Mouse (Mus musculus): ENCODE measurements around the gene Chd5. TPM values are rescaled to one million over a fixed set of nuclear protein-coding genes. Genes with fewer than 3 reads are reported as not detected.
A peak's percentile ranks its signal among the peaks of the same experiment; 100 is the strongest.

Chd5 gene
- polyA plus RNA-seq, 2 experiments, result 0.09 to 0.18 TPM

DNA sequence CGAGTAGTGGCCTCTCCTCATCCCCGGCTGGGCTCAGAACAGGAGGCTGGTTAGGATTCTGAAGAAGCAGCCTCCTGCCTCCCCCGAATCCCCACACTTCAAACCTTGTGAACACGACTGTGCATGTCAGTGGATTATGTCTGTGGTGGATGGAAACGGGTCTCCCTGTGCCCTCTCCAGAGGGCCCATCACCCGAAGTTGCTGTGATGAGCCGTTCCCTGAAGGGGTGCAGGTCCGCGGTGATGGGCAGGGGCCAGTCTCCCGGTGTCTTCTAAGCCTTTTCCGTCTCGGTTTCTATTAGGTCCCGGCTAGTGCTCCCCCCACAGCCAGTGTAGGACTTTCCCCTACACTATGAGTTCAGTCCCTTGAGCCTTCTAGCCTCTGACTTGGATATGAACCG is 39.6 kb upstream of the Chd5 start:
- Histone ChIP-seq H3K4me2 (ENCODE audit: low read depth) (peak overlapping the region; percentile 97), H3K27ac (no peak overlapping the region), H3K4me1 (replicated peaks; ENCODE audit: control insufficient read depth in 2 of 2, insufficient read depth in 2 of 2, low read length in 1 of 2) (peaks cover 16 to 20% of the 10 kb centered on the region in 2 experiments), H3K9ac (replicated peaks) (no peak overlapping the region; the same call in 1 of the 2 replicates), H3K36me3 (replicated peaks; ENCODE audit: control insufficient read depth, insufficient read depth, low read depth) (peaks cover 9% of the 10 kb centered on the region), H3K9me3 (ENCODE audit: control insufficient read depth, low read length) (no peaks in the 10 kb centered on the region), H3K4me3 (ENCODE audit: insufficient read depth in 1 of 2, low read depth in 2 of 2, low read length in 2 of 2) (no peak overlapping the region), H3K27me3 (ENCODE audit: control insufficient read depth, insufficient read depth, low read length) (no peaks in the 10 kb centered on the region)
- DNase-seq (ENCODE audit: low read depth in 3 of 3, low spot score in 3 of 3) (no peak), ATAC-seq (ENCODE audit: insufficient read depth) (no peak)
- no peak for TF ChIP-seq CTCF (IDR thresholded peaks at IDR 0.05; ENCODE audit: low read depth)
- TF ChIP-seq EP300 (IDR thresholded peaks at IDR 0.05; ENCODE audit: low read depth), result no peak
- WGBS (ENCODE audit: insufficient replicate concordance), result 70% methylated on average over 14 of the region's 14 CpGs

DNA sequence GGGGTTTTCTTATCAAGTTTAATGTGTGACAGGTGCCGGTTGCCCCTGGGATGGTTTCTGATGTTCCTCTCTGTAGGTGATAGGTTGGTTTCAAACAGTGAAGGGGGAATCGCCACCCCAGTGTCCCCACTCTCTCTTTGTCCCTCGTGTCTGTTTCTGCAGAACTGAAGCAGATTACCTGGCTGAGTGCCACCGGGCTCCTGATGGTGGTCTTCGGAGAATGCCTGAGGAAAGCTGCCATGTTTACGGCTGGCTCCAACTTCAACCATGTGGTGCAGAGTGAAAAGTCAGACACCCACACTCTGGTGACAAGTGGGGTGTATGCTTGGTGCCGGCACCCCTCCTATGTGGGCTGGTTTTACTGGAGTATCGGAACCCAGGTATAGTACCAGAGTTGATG is 38.1 kb upstream of the Chd5 start:
- peaks cover 9% of the 10 kb centered on the region for H3K36me3 ChIP-seq (replicated peaks; ENCODE audit: control insufficient read depth, insufficient read depth, low read depth)
- no peaks in the 10 kb centered on the region for H3K9me3 ChIP-seq (ENCODE audit: control insufficient read depth, low read length)
- no peak for DNase-seq (ENCODE audit: low read depth in 3 of 3, low spot score in 3 of 3)
- 81% methylated on average over 8 of the region's 8 CpGs for WGBS (ENCODE audit: insufficient replicate concordance)
- no peaks in the 10 kb centered on the region for H3K27me3 ChIP-seq (ENCODE audit: control insufficient read depth, insufficient read depth, low read length)
- no peak overlapping the region for H3K4me2 ChIP-seq (ENCODE audit: low read depth)
- no peak overlapping the region for H3K27ac ChIP-seq
- no peak overlapping the region for H3K4me3 ChIP-seq (ENCODE audit: insufficient read depth in 1 of 2, low read depth in 2 of 2, low read length in 2 of 2)
- H3K4me1 ChIP-seq (replicated peaks; ENCODE audit: control insufficient read depth in 2 of 2, insufficient read depth in 2 of 2, low read length in 1 of 2), result peaks cover 16 to 18% of the 10 kb centered on the region in 2 experiments
- H3K9ac ChIP-seq (replicated peaks), result no peak overlapping the region
- ATAC-seq (ENCODE audit: insufficient read depth), result no peak
- TF ChIP-seq CTCF (IDR thresholded peaks at IDR 0.05; ENCODE audit: low read depth), result no peak
- TF ChIP-seq EP300 (IDR thresholded peaks at IDR 0.05; ENCODE audit: low read depth), result no peak

DNA sequence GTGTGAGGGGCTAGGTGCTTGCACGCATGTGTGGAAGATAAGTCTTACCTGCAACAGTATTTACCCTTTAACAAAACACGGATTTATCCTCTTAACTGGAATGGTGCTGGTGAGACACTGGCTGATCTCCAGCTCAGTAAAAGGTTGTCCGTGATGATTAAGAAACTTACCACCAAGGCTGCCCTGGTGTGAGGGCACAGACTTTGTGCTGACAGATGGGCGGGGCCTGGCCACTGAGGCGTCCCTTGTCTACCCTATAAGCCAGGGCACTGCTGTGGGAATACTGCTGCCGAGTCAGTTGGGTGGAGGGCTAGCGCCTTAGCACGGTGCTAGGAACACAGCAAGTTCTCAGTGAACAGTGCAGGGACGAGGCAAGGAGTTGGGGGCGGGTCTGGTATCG is 36.4 kb upstream of the Chd5 start:
- no peak for ATAC-seq (ENCODE audit: insufficient read depth)

DNA sequence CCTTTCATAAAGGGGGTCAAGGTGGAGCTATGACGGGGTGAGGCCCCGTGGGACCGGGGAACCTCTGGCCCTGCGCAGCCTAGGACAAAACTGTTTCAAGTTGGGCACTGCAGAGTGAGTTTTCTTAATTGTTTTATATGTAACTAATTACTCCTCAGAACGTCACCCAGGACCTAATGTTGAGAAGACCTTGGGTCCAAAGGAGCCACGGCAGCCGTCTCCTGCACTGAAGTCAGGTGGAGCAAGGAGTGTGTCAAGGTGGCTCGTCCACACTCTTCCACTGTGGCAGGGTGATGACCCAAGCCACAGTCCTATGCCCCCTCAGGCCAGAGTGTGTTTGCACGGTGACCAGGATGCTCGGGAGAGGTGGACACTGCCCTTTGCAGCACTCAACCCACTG is 35.3 kb upstream of the Chd5 start:
- ATAC-seq (ENCODE audit: insufficient read depth) (no peak), DNase-seq (ENCODE audit: low read depth in 3 of 3, low spot score in 3 of 3) (no peak)
- Histone ChIP-seq H3K9me3 (ENCODE audit: control insufficient read depth, low read length) (no peaks in the 10 kb centered on the region), H3K4me2 (ENCODE audit: low read depth) (no peak overlapping the region), H3K36me3 (replicated peaks; ENCODE audit: control insufficient read depth, insufficient read depth, low read depth) (peaks cover 9% of the 10 kb centered on the region), H3K27me3 (ENCODE audit: control insufficient read depth, insufficient read depth, low read length) (no peaks in the 10 kb centered on the region), H3K27ac (no peak overlapping the region), H3K4me1 (replicated peaks; ENCODE audit: control insufficient read depth in 2 of 2, insufficient read depth in 2 of 2, low read length in 1 of 2) (peaks cover 5 to 6% of the 10 kb centered on the region in 2 experiments), H3K9ac (replicated peaks) (no peak overlapping the region), H3K4me3 (ENCODE audit: insufficient read depth in 1 of 2, low read depth in 2 of 2, low read length in 2 of 2) (no peak overlapping the region)
- TF ChIP-seq EP300 (IDR thresholded peaks at IDR 0.05; ENCODE audit: low read depth) (no peak), CTCF (IDR thresholded peaks at IDR 0.05; ENCODE audit: low read depth) (no peak)
- WGBS (ENCODE audit: insufficient replicate concordance), result 75% methylated on average over 10 of the region's 10 CpGs

More for the DNA sequence above, 36.4 kb upstream of the Chd5 start:
- Histone ChIP-seq H3K9ac (replicated peaks) (no peak overlapping the region), H3K36me3 (replicated peaks; ENCODE audit: control insufficient read depth, insufficient read depth, low read depth) (peaks cover 9% of the 10 kb centered on the region), H3K4me1 (replicated peaks; ENCODE audit: control insufficient read depth in 2 of 2, insufficient read depth in 2 of 2, low read length in 1 of 2) (peaks cover 8 to 9% of the 10 kb centered on the region in 2 experiments), H3K27me3 (ENCODE audit: control insufficient read depth, insufficient read depth, low read length) (no peaks in the 10 kb centered on the region), H3K4me3 (ENCODE audit: insufficient read depth in 1 of 2, low read depth in 2 of 2, low read length in 2 of 2) (no peak overlapping the region), H3K9me3 (ENCODE audit: control insufficient read depth, low read length) (no peaks in the 10 kb centered on the region), H3K4me2 (ENCODE audit: low read depth) (no peak overlapping the region), H3K27ac (no peak overlapping the region)
- 70% methylated on average over 11 of the region's 11 CpGs for WGBS (ENCODE audit: insufficient replicate concordance)
- TF ChIP-seq EP300 (IDR thresholded peaks at IDR 0.05; ENCODE audit: low read depth) (no peak), CTCF (IDR thresholded peaks at IDR 0.05; ENCODE audit: low read depth) (no peak)
- DNase-seq (ENCODE audit: low read depth in 3 of 3, low spot score in 3 of 3), result no peak

DNA sequence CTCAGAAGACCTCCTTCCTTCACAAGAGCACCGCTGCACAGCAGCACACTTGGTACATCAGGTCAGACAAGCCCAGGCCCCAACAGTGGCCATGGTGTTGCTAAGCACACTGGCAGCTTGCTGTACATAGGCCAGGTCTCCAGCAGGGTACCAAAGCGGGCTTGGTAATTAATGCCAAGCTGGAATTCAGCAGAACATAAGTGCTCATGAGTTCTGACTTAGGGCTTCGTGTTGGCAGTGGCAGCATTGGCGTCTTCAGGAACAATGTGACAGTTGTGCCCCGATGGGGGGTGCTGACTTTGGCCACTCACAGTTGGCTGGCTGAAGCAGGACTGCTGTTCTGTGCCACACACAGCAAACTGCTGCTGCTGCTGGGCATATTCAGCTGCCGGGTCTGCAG is 33.8 kb upstream of the Chd5 start:
- DNase-seq (ENCODE audit: low read depth in 3 of 3, low spot score in 3 of 3) (no peak), ATAC-seq (ENCODE audit: insufficient read depth) (no peak)
- Histone ChIP-seq H3K9me3 (ENCODE audit: control insufficient read depth, low read length) (no peaks in the 10 kb centered on the region), H3K9ac (replicated peaks) (no peak overlapping the region), H3K4me2 (ENCODE audit: low read depth) (no peak overlapping the region), H3K27me3 (ENCODE audit: control insufficient read depth, insufficient read depth, low read length) (no peaks in the 10 kb centered on the region), H3K36me3 (replicated peaks; ENCODE audit: control insufficient read depth, insufficient read depth, low read depth) (peaks cover 7% of the 10 kb centered on the region), H3K4me1 (replicated peaks; ENCODE audit: control insufficient read depth in 2 of 2, insufficient read depth in 2 of 2, low read length in 1 of 2) (no peaks in the 10 kb centered on the region), H3K4me3 (ENCODE audit: insufficient read depth in 1 of 2, low read depth in 2 of 2, low read length in 2 of 2) (no peak overlapping the region), H3K27ac (no peak overlapping the region)
- WGBS (ENCODE audit: insufficient replicate concordance), result 77% methylated on average over 6 of the region's 6 CpGs
- TF ChIP-seq CTCF (IDR thresholded peaks at IDR 0.05; ENCODE audit: low read depth) (no peak), EP300 (IDR thresholded peaks at IDR 0.05; ENCODE audit: low read depth) (no peak)

Measured in liver, embryonic 14.5 days (tissue).